Mouse (Mus musculus) adrenal gland, postnatal 4 days (tissue): ENCODE results near the gene Madcam1. TPM values are rescaled to one million over a fixed set of nuclear protein-coding genes. Genes with fewer than 3 reads are reported as not detected.

Experiments
- DNase-seq, 2 experiments: peaks; one replicate each; pipeline ENCODE4 v3.0.0; 2021 to 2022; ENCODE audit warnings: low spot score in 2 of 2, mixed read lengths in 2 of 2
- total RNA-seq, 2 experiments: library from RNA; stranded (reverse); gene quantifications; 2 replicates each; pipeline ENCODE4 v1.2.3; 2021

Gene Madcam1
- total RNA-seq, 2 experiments from 2014 or later = 0.28 to 0.64 TPM

DNA sequence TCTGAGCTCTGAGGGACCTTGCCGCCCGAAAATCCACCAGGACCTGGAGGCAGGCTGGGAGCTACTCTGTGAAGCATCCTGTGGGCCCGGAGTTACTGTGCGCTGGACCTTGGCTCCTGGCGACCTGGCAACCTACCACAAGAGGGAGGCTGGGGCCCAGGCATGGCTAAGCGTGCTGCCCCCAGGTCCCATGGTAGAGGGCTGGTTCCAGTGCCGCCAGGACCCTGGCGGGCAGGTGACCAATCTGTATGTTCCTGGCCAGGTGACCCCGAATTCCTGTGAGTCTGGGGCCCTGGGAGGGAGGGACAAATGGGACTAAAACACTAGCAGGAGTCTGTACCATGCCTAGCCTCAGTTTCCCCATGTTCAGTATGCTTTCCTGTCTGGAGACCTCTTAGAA, 2.1 kb downstream of the Madcam1 start:
- DNase-seq = no peak

DNA sequence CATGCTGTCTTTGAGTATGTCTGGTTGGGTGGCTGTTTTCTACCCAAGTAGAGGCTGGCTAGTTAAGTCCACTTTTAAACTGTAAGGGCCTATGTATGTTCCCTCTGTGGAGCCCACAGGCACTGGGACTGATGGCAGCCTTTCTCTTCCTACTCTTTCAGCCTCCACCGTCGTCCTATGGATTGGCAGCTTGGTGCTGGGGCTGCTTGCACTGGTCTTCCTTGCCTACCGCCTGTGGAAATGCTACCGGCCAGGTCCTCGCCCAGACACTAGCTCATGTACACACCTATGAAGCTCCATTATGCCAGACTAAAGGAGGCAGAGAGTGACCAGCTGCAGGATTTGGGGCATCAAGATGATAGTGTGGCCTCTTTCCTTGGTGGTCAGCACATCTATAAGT, 3.7 kb downstream of the Madcam1 start:
- no peak for DNase-seq

DNA sequence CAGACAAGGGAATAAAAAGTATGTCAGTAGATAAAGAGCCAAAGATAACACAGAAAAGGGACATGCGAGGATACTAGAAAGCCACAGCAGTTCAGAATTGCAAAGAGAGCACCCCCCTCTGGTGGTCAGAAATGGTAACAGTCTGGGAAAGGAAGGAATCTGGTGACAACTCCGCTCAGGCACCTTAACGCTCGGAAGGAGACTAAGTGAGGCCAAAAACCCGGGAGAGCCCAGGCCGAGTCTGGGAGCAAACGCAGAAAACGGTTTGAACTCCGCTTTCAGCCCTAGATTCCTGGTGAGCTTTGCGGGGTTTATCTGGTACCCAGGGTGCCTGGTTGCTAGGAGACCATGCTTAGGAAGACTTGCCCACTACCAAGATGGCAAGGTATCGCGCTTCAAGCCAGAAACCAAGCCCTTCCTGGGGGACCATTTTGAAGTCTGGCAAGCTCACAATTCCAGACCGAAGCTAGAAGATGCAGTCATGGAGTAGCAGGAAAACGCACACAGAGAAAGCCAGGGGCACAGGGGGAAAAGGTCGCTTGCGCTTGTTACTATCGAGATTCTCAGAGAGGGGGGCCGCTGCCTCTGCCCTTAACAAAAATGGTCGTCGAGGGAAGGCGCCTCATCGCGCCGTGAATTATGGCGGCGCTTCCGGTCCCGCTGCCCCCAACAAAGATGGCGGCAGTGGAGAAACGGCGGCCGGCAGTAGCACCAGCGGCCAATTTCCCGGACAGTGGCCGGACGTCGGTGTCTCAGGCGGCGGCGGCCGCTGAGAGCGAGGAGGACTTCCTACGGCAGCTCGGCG, 4.6 kb downstream of the Madcam1 start, which contains the start of gene Tpgs1:
Gene Tpgs1, plus strand, starts transcription at position 599 of the 805 bp plus-strand sequence.
- peak; percentile 69 to 79 for DNase-seq

DNA sequence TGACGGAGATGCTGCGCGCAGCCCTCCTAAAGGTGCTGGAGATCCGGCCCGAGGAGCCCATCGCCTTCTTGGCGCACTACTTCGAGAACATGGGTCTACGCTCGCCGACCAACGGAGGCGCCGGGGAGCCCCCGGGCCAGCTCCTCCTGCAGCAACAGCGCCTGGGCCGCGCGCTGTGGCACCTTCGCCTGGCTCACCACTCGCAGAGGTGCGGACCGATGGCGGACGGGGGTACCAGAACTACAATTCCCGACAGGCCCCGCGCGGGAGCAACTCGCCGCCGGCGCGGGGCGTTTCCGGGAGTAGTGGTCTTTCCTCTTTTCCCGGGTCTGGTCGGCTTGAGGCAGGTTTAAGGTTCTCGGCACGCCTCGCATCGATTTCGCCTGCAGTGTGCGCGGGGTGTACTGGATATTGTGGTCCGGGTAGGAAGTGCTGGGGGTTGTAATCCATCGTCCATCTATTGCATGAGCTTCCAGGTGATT, 5.3 kb downstream of the Madcam1 start:
- DNase-seq = peak; percentile 40 to 43

DNA sequence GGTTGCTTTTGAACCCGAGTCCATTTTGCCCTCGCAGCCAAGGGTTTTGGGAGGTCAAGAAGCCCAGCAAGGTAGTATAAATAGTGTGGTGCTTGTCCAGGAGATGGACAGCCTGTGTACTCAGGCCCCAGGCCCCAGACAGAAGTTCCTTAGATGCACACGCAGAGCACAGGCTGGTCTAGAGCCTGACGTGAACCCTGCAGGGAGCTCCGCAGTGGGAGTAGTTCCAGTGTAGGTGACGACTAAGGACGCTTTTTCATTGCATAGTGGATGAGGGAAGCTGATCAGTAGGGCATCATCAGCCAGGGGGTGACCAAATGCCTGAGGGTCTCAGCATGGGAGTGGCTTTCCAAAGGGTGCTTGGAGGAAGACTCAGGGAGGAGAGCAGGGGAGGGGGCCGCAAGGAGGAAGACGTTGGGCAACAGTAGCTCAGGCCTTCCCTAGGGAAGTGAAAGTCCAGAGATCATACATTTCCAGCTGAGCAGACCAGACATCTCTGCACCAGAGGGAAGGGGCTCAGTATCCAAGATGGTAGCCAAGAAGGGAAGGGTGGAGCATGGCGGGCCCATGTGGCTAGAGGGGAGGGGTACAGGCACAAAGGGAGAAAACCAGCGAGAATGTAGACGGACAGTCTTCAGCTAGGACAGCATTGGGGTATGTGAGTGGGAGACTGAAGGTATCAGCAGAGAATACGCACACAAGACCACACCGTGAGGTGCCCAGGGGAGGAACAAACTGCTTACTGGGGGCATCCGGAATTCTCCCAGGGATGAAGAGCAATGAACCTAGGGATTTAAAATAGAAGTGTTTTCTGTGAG, 5.9 kb downstream of the Madcam1 start:
- DNase-seq = no peak

DNA sequence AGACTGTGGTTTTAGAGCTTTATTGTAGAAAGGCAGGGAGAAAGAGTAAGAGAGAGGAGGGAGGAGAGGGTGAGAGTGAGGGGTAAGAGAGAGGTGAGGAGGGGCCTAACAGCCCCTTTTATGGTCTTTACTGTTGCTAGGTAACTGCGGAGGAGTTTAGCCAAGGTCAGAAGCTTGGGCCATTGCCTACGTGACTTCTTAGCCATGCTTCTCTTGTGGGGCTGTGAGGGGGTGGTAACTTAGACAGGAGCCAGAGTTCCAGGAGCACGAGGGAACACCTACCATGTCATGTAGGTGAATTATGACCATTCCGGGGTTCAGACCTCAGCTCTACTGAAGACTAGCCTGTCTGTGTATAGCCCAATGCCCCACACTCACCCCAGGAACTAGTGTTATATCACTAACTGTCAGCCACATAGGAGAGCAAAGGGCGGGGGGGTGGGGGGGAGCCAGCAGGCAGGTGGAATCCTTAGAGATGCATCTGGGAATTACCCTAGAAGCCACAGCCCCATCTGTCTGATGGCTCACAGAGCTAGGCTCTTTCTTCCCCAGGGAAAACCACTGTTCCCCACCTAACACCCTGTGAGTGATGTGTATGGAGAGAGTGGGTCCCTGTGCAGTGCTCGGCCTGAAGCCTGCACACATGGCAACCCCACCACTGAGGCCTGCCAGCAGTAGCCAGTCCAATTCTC, 7.2 kb downstream of the Madcam1 start:
- DNase-seq = no peak

DNA sequence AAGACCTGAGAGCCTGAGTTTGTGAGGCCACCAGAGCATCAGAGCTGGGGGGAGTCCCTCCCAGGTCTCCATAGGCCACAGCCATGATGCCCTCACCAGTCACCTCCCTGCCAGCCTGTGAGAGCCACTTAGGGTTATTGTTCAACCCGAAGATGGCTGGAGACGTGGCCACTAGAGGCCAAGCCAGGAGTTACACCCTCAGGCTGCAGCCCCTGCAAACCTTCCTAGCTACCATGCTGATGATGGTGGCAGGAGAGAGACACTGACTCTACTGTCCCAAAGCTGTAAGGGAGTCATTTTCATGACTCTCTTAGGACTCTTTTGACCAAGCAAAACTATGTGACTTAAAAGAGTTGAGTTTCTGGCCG, 7.7 kb downstream of the Madcam1 start:
- DNase-seq = no peak

DNA sequence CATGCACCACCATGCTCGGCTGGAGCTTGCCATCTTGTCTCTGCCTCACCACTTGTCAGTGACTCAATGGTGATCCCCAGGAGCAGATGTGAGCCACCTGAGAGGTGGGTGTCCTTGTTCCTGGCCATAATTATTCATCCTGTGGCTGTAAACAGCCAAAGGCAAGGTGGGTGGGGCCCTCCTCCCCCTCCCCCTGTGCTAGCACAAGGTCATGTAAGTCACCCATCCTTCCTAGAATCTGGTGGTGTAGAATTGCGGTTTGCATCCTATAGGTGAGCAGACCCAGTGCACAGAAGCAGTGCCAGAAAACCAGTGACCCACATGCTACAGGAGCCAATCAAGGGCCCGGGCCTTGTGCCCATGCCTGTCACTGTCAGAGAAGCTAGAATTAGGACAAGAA, 8.7 kb downstream of the Madcam1 start:
- no peak for DNase-seq

DNA sequence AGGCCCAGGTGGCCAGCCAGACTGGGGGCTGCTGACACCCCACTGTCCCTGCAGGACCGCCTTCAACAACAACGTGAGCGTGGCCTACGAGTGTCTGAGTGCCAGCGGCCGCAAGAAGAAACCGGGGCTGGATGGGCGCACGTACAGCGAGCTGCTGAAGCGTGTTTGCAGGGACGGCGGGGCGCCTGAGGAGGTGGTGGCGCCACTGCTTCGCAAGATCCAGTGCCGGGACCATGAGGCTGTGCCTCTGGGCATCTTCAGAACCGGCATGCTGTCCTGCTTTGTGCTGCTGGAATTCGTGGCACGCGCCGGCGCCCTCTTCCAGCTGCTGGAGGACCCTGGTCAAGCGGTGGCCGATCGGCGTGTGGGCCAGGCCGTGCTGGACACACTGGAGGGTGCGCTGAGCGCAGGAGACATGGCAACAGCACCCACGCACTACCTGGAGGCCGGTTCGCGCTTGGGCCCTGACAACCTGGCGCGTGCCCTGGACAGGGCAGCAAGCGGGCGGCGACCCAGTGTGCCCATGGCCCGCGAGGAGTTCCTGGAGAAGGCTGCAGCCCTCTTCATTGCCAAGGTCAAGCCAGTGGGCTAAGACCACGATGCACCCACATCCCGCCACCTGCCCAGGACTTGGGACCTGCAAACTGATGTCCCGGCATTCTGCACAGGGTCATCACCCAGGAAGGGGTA, 11.1 kb downstream of the Madcam1 start:
- DNase-seq = no peak

DNA sequence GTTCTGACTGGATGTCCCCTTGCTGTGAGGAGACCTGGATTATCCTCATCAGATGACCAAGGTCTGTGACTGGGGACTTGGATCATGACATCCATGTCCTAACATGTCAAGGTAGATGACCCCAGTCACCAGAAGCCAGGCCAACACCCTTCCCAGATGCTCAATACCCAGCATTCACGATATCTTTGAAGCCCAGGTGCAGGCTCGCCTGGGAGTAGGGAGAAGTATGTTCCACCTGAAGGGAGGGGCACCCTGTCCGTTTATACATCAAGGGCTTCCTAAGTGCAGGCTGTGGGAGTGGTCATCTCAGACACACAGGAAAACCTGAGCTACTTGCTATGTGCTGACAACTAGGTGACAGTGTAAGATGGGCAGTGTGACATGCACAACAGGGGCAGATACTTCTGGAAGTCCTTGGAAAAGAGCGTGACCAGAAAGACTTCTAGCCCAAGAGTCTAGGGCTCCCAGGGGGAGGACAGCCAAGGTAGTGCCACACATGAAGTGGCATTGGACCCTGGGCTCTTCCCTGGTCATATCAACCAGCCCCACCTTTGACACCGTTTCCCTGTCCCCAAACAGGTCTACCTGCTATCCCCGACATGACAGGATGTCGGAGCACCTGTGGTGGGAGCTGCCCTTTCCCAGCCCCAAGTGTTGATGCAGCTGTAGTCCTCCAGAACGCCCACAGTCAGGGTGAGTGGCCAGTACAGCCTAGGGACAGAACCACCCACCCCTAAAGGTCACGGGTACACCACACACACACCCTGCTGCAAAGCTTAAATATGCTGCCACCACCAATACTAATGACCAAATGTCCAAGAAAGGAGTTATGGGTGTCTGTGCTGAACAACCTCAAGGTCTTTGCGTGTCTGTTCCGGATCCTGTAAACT, 16.5 kb downstream of the Madcam1 start:
- no peak for DNase-seq

DNA sequence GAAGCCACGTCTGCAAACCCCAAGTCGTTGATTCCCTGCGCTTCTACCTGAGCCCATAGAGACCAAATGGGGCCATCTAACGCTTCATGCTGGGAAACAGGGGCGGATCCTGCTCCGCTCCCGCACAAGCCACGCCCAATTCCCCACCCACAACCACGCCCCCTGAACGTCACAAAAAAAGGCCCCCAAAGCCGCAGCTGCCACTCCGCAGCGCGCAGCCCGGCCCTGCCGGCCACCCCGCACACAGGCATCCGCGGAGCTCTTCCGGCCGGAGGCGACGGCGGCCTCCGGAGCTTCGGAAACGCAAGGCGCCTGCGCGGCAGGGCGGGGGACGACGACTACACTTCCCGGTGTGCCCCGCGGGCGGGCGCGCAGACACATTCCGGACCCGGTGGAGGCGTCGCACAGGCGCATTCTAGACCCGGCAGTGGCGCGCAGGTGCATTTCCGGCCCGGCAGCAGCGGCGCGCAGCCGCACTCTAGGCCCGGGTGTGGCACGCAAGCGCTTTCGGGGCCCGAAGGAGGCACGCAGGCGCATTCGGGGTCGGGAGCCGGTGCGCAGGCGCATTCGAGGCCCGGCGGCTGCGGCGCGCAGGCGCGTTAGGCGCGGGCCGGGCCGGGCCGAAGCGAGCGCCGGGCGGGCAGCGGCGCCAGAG, 17.4 kb downstream of the Madcam1 start, which contains the start of gene Cdc34:
Gene Cdc34, plus strand, starts transcription at position 605 of the 655 bp plus-strand sequence.
- DNase-seq = peak; percentile 97 to 98

DNA sequence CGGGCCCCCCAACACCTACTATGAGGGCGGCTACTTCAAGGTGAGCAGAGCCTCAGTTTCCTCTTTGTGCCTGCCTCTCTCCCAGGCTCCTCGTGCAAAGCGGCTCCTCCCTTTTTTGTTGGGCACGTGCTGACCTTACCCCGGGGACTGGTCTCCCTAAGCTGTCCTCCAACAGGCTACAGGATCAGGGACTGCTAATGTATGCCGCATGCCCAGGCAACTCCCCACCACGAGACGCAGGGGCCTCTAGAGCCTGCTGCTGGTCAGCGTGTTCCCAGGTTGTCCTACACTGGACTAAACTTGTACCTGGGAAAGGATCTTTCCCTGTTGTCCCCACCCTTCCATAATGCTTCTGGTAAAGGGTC, 18.2 kb downstream of the Madcam1 start:
- no peak for DNase-seq

DNA sequence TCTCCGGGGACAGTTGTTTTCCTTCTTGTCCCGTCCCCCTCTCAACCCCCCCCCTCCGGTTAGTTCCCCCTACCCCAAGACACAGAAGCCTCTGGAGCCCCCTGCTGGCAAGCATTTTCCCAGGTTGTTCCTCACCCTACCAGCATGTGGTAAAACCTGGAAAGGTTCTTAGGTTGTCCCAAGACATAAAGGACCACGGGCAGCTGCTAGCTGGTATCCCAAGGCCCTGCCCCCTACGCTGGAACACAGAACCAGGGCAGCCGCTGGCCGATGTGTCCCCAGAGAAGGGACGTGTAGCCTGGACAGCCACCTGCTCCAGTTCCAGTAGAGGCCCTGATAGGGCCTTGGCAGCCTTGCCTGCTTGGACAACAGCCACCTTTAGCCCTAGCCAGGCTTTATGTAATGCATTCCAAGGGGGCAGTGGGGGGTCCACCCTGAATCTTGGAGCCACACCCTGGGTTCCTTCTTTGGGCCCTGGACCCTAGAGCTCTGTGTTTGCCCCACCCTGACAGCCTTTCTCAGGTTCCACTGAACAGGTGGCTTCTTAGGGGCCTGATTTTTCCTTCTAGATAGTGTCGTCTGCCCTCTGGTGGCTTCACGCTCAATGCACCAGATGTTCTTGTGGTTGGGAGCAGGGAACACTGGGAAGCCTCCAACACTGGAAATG, 18.7 kb downstream of the Madcam1 start:
- no peak for DNase-seq

DNA sequence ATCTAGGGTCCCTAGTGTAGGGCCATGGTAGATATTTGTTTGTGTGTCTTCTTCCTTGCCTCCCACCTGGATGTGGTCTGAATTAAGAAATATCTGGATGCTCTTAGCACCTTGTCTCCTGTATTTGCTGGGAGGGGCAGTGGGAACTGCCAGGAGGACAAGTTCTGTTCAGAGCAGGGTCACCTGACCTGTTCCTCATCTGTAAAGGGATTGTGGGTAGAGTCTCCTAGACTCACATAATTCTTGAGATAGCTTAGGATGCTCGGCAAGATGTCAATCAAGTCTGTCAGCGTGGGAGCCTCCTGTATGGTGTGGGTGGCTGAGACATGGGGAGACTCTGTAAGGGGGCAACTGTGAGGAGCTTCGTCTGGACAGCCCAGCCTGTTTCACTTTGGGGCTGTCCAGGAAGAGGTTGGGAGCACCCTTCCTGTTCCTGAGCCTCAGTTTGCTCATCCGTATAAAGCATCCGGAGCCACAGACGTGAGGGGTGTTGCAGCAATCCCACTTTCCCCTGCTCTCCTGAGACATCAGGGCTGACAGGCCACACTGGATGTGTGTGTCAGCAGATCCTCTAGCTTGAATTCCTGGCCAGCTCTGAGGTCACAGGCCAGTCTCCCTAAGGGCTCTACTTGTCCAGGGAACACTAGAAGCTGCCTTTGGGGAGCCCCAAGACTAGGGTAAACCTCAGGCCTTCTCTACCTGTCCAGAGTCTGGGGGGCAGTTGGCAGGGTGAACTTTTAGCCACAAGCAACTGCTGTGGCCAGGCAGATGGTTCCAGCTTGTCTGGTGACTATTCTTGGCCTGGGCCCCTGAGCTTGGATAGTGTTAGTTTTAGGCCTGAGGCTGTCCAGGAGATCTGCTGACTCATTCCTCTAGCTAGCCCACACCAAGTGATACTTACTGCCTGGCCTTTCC, 19.6 kb downstream of the Madcam1 start:
- DNase-seq = no peak

DNA sequence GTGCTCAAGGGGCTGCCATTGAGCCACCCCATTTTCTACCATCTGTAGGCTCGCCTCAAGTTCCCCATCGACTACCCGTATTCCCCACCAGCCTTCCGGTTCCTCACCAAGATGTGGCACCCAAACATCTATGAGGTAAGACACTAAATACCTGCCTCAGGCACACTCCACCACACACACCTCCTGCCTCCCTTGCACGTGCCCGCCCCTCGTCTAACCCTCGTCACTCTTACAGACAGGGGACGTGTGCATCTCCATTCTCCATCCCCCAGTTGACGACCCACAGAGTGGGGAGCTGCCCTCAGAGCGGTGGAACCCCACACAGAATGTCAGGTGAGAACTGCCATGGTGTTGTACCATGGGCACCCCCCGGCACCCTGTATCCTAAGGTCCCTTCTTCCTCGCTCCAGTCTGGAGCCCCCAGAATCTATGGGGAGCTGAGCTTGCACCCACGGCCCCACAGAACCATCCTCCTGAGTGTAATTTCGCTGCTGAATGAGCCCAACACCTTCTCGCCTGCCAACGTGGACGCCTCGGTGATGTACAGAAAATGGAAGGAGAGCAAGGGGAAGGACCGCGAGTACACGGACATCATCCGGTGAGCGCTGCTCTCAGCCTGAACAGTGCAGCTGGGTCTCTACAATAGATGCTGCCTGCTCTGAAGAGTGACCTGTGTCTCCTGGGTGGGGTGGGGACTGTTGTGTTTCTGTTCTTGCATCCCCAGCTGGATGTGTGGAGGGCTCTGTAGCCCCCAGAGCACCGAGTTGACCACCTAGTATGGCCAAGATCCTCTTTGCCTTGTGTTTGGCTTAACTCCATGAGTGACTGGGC, 20.6 kb downstream of the Madcam1 start:
- DNase-seq = no peak

DNA sequence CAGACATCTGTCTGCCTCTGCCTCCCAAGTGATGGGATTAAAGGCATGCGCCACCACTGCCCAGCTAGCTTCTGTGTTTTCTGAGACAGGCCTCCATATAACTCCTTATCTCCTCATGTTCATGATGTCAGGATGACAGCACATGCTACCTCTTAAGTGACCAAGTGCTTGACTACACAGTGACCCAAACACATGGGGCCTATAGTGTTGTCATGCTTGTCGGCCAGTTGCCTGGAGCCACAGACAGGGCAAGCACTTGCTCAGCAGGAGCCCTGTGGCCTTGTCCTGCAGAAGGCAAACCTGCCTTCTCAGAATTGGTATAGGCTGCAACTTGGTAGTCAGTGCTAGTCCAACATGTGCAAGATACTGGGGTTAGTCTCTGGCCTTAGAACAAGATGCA, 21.9 kb downstream of the Madcam1 start:
- DNase-seq = no peak

DNA sequence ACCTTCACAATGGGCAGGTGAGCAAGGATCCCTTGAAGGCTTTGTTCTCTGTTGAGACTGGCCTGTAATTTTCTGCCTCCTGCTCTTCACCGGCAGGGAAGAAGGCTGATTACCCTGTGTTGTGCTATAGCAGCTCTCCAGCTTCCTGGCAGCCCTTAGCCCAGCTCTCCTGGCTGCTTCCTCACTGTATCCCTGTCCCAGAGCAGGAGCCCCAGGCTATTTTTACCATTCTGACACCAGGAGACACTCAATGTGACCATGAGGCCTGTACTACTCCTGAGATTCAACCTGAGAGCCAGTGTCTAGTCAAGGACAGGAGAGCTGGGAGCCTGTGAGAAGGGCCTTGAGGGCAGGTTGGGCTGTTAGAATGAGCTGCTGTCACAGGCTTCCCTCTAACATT, 22.3 kb downstream of the Madcam1 start:
- DNase-seq = no peak
